Mouse (Mus musculus): ENCODE data around the gene Syn1.

Syn1 gene

DNA sequence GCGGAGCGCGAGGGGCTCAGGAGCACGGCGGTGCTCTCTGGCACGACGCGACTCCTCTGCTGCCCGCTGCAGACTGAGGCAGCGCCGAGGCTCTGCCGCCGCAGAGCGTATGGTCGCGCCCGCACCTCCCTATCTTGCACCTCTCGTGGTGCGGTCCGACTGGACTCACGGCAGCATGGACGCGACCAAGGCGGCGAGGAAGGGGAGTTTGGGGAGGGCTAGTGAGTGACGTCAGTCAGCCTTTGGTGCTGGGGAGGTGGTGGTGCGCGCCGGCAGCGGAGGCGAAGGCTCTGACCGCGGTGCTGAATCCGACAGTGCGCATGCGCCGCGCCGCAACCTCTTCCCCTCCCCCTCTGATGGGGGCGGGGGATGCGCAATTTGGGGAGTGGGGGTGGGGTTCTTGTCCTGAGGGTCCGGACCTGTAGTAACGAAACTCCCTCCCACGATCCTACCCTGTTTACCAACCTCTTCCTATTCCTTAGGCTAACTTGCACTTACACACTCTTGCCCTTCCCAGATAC lies at the start of gene Syn1:
Gene Syn1 (minus strand): TSS at position 161 of the 521 bp plus-strand sequence.
- peak; percentile 20 for DNase-seq (ENCODE audit: extremely low spot score, low read depth, low spot score)

DNA sequence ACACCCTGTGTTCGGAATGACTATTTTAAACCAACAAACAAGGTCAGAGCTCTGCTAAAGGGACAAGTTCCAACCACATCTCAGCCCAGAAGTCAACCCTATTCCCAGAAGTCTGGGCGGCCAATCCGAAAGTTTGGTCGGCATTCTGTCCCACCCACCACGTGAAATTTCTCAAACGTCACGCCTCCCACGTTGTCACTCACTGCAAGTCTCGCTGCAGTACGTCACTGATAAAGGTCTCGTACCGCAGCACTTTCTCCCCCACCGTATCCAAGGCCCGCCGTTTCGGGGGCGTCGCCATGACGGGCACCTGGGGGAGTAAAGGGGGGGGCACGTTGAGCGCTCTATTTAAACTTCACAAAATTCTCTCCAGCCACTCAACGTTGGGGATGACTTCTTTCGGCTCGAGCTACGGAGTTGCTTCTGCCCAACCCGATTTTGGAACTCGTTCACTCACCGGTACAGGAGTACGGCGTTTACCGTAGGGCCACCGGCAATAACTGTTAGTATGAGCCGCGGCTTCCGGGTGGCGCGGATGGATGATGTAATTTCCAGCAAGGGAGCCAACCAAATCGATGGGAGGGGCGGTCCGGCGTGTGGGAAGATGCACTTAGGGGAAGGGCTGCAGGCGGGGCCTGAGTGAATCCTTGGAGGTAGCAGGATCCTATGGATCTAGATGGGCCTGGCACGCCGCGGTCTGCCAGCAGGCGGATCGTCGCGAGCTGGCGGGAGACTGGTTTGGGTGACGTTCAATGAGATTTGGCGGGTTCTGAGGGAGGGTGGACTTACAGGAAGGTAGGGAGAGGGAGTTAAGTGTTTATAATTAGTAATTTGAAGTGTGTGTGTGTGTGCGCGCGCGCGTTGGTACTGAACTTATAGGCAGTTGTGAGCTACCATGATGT lies 40.9 kb upstream of the Syn1 start, which contains the start of gene Uxt:
Gene Uxt (minus strand): TSS at position 541 of the 902 bp plus-strand sequence.
- no peak for DNase-seq (ENCODE audit: extremely low spot score, low read depth, low spot score)

DNA sequence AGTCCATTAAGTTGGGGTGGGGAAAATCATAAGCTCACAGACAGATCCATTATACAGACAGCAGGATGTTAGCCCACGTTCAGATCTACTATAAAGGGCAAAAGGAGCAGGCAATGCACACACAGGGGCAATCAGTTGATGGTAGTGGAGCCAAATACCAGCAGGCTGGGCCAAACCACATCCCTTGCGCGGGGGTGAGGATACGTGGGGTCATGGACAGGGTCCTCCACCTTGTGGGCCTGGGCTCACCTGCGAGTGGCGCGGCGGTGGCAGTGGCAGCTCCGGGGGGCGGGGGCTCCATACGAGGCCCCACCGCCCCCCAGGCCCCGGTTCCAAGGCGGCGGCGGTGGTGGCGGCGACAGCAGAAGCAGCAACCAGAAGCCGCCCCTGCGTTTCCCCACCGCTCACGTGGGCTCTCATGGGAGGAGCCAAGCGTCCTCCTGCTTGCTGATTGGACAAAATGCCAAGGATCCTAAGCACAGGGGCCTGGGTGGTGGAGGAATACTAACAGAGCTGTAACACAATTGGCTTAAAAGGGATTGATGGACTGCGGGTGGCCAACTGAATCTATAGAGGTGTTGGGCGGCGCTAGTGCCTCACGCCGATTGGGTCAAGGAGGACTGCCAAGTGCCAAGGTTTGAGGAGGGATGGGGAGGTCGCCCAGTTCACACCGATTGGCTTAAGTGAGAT lies 29.5 kb upstream of the Syn1 start, which contains the start of gene Elk1:
Gene Elk1 (minus strand): TSS at position 418 of the 690 bp plus-strand sequence.
- DNase-seq (ENCODE audit: extremely low spot score, low read depth, low spot score): peak; percentile 73

DNA sequence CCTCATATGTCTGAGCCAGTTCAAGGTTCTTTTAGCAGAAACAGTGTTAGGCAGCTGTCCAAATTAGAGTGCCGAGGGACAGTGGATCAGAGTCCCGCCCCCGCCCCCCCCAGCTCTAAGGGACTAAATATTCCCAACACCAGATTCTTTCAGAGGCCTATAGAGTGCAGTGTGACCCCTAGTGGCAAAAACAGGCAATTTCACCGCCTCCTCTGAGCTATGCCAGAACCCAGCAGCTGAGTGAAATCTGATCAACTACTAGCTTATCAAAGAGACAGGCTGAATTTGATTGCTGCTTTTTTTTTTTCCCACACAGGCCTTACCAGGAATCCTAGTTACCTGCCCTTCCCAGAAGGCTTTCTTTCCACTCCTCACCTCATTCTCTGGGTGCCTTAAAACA lies 25.3 kb upstream of the Syn1 start:
- DNase-seq (ENCODE audit: extremely low spot score, low read depth, low spot score): no peak

DNA sequence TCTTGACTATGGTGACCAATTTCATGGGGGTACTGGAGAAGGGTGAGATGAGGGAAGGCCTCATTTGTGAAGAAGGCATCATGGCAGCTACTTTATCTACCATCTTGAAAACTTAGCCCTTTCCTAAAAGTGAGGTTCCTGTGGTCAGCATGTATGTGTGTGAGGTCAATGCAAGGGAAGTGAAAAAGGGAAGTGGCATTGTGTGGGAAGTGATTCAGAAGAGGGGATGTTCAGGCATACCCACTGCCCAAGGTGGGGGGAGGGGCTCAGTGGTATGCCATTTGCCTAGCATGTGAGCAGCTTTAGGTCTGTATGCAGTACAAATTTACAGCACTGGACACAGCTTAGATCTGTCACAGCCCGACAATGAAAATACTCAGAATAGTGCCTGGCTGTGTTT lies 11.2 kb upstream of the Syn1 start:
- no peak for DNase-seq (ENCODE audit: extremely low spot score, low read depth, low spot score)

DNA sequence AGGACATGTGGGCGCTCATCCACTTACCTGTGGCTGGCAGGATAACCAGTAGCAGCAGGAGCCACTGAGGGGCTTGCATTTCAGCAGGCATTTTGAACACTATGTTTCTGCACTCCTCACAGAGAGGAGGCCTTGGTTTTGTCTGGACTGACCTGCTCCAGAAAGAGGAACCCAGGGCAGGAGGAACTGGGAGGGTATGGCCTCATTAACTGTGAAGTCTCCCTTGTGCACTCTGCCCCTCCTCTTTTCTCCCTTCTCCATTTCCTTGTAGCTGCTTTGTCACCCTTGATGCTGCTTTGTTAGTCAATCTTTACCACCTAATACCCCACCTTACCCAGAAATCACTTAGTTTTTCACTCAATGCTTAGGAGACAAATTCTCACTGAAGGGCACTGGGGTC lies 10.6 kb upstream of the Syn1 start, which contains the start of gene Cfp:
Gene Cfp (minus strand): TSS at position 192 of the 400 bp plus-strand sequence.
- DNase-seq (ENCODE audit: extremely low spot score, low read depth, low spot score): no peak

DNA sequence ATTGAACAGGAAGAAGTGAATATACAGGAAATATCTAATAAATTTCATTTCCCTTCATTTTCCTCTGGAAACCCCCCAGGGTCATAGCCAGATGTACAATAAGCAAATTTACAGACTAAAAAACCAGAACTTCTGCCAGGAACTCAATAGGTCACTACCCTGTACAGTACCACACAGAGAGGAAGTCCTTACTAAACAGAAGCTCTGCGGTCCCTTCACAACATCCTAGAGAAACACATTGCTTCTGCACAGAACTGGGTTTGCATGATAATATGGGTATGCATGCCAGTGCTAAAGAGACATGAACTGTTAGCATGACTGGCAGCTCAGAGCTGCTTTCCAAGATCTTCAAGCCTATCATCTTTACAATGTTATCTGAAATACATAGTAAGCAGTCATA lies 9.1 kb upstream of the Syn1 start:
- DNase-seq (ENCODE audit: extremely low spot score, low read depth, low spot score): no peak

DNA sequence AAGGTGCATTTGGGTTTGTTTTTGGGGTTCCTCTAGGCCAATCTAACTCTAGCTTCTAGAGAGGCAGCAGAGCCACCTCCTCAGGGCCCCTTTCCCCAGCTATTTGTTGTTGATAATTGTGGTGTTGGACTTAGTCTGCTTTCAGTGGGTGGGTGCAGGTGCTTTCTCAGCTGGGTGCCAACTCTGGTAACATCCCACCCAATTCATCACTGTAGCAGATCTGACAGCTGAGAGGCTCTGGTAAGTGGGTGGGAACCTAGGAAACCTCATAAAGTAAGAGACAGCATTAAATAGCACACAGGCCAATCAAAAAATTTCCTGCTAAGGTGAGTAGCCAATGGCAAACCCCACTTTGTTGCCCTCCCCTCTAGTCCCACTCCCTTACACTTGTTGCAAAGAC lies 4.2 kb upstream of the Syn1 start:
- DNase-seq (ENCODE audit: extremely low spot score, low read depth, low spot score): no peak

DNA sequence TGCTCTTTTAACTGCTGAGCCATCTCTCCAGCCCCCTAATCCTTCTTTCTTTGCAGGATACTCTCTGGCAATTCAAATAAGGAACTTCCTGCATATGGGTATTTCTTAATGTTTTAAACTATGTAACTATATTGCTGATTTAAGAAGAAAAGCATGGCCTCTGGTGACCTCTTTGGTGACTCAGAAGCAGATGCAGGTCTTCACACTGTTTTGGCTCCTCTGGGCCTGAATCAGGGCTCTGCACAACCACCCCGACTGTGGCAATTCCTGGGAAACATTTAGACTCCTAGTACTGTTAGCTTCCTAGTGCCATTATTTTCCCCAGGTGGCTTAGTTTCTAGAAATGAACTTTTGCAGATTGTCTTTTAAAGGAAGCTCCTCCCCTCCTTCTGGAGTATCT lies 2.7 kb upstream of the Syn1 start:
- DNase-seq (ENCODE audit: extremely low spot score, low read depth, low spot score): no peak

DNA sequence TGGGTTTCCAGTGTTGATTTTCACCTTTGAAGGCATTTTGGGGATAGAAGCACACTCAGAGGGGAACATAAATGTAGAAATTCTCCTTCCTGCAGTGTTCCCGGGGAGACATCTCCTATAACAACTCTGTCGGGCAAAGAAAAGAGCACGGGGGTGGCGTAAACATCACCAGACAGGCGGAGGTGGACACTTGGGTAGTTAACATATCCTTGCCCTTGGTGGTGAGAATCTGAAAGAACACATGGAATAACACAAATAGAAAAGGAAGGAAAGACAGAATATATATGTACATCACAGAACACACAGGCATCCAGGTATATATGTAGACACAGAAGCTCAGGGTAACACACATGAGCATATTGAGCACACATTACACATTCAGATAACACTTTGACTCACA lies 562 bp upstream of the Syn1 start:
- no peak for DNase-seq (ENCODE audit: extremely low spot score, low read depth, low spot score)

DNA sequence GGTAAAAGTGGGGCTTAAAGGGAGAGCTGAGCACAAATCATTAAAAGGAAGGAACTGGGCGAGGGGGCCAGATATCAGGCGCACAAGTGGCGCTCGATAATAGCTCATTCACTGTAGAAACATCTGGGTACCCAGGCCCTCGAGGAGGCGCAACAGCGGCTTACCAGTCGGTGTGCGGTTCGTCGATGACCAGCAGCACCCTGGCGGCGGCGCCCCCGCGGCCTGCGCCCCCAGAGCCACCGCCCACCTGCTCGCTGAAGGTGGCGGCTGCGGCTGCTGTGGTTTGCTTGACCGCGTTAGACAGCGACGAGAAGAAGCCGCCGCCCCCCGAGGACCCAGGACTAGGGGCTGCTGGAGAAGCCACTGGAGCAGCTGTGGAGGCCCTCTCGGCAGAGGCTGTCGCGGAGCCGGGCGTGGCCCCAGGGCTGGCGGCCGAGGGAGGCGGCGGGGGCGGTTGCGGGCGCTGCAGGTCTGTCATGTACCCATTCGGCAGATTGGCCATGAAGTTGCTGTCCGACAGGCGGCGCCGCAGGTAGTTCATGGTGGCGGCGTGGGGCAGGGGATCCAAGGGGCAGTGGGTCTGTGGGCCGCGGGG lies 458 bp downstream of the Syn1 start:
- DNase-seq (ENCODE audit: extremely low spot score, low read depth, low spot score): no peak

DNA sequence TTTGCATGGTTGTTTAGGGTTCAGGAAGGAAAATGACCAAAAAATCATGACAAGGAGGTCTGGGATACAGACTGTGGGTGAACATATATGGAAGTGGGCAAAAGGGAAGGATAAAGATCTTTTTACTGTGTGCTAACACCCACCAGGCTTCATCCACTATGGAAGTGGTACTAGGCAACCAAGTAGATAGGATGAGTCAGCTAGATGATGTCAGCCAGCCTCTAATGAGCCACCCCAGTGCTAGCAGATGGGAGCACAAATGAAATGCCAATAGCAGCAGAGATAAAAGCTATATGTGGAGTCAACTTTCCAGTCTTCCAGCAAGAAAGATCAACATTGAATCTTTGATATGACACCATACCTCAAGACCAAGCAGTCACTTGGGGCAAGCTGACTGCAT lies 5.7 kb downstream of the Syn1 start:
- DNase-seq (ENCODE audit: extremely low spot score, low read depth, low spot score): no peak

DNA sequence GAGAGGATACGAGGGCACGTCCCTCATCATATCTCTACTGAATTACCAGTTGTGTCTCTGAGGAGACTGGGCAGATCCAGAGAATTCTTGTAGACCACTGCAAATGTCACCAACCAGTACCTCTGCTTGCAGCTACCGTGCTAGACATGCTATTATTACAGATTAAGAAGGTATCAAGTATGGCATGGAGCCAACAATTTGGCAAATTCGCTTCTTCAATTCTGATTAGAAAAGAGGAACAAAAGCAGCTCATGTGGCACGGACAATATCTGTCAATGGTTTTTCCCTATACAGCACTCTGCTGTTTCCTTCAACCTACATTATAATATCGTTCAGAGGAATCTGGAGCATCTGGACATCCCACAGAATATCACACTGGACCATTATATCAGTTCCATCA lies 7.1 kb downstream of the Syn1 start:
- DNase-seq (ENCODE audit: extremely low spot score, low read depth, low spot score): no peak

DNA sequence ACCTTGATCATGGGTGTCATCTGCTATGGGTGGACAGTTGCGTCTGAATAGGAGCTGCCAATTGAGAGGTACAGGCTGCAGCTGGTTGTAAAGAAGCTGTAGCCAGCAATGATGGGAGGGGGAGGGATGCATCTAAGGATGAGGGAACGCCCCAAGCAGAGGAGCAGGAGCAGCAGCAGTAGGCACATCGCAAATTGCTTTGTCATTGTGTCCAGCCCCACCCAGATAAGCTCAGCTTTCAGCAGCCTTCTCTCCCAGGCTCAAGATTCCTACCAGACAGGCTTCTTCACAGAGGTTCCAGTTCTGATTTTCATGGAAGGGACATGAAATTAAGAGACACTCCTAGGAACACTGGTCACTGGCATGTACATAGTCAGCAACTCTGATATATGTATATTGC lies 10.7 kb downstream of the Syn1 start:
- no peak for DNase-seq (ENCODE audit: extremely low spot score, low read depth, low spot score)

DNA sequence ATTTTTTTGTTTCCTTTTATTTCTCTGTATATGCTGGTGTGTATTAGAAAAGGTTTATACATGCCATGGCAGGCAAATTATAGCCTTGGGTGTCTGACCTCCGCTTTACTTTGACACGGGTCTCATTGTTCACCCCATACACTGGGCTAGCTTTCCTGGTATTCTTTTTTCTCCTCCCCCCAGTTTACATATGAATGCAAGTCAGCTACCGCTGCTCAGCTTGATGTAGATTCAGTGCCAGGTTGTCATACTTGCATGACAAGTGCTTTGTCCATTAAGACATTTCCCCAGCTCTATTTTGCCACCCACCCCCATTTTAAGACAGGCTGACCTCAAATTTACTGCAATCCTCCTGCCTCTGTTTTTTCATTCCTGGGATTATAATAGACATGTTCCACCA lies 45.6 kb downstream of the Syn1 start:
- DNase-seq (ENCODE audit: extremely low spot score, low read depth, low spot score): no peak

DNA sequence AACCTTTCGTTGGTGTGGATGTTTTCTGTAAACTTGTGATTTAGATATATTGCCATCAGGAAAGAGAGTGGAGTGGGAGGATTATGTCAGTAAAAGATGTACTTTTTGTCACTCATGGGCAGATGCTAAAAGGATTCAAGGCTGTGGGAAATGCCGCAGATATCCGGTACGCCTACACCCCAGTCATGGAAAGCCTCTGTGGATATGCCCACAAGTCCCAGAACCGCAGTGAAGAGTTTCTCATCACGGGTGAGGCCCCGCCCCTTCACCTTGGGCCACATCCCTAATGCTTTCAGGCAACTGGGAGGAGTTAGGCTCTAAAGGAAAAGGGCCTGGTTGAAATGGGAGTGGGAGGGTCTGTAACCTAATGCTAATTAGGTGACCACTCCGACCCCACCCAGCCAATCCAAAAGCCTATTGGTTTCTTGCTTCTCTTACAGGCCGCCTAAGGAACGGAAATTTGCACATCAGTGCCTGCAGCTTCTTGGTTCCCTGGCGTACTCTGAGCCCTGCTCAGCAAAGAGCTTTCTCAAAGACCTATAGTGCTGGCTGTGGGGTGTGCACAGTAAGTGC lies 47.8 kb downstream of the Syn1 start:
- DNase-seq (ENCODE audit: extremely low spot score, low read depth, low spot score): no peak

DNA sequence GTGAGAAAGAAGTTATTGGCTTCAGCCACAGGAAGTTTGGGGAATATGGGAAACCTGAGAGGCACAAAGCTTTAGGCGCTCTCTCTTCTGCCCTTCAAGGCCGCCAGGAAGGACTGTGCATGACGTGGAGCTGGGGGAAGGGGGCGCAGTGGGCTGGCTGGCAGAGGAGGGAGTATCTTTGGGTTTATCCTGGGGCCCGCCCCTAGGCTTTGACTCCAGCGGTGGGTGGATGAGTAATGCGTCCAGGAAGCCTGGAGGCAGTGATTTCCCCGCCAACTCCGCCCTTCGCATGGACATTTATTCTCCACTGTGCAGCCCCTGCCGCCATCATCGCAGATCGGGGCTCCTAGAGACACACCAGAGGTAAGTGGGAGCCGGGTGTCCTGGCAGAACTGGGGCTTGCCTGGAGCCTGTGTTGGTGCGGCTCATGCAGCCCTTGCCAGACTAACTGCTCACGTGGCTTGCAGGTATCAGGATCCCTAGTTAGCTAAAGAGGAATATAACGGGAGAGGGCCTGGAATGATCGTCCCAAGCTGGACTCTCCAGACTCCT lies 50.8 kb downstream of the Syn1 start, which contains the start of gene Timp1:
Gene Timp1 (plus strand): TSS at position 205 of the 552 bp plus-strand sequence.
- DNase-seq (ENCODE audit: extremely low spot score, low read depth, low spot score): no peak

DNA sequence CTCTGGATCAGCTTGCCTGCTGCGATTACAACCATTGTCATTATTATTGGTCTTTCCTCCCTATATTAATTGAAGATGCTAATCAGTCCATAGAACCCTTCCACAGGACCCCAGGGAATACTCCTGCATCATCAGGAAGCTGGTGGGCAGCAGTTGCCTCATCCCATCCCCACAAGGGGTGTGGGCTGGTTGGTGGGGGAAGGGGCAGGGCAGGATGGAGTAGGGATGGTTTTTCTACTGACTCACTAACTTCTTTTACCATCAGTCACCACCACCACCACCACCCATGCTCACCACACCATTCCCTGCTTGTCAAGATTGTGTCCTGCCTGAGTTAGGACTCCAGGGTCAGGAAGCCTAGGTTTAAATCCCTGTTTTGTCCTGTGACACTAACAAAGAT lies 51.6 kb downstream of the Syn1 start:
- DNase-seq (ENCODE audit: extremely low spot score, low read depth, low spot score): no peak

DNA sequence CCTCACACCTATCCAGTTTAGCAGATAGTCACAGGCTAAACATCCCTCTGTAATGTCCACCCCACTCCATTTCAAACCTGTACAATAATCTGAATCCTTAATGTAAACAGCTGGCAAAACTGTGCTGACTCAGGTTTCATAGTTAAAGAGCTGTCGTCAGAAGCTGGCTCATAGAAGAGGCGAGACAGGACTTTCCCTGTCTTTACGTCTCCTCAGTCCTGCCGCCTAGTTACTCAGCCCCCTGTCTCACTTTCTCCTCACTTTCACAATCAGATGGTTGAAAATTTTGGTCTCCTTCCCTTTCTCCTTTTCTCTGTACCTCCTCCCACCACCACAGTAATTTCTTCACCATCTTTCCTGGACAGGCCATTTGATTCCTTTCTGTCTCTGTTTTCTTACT lies 52.7 kb downstream of the Syn1 start:
- no peak for DNase-seq (ENCODE audit: extremely low spot score, low read depth, low spot score)

DNA sequence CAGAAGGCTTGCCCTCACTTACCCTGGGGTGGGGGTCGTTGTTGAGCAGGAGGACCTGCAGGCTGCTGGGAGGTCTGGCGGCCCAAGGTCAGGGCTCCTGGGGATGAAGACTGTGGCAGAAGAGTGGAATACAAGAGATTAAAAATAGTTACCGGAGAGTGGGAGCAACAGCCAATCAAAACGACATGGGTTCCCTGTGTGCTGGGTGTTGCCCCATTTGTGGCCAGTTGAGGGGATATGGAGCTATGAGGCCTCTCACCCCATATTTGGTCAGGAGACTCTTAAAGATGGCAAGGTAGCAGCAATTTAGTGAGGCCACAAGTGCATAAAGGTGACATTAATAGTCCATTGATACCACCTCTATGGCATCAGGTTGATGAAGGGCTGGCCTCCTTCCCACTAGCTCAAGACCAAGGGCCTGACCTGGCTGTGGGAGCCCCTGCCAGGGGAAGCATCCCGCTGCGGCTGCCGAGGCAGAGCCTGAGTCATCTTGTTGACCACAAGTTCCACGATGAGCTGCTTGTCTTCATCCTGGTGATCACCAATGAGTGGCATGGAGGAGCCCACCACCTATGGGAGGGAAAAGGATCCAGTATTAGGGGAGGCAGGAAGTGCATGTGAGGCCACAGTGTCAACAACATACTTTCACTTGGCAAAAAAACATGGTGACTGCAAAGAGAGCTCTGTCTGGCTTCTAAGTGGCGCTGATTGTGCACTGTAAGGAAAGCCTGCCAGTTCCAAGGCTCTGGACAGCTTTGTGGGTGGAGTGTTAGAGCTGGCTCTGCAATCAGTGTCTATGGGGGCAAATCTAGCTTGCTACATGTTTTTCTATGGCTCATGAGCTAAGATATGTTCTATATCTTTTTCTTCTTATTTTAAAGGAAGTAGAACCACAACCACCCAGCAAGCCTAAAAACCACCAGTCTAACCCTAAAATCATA lies 57.4 kb downstream of the Syn1 start:
- DNase-seq (ENCODE audit: extremely low spot score, low read depth, low spot score): no peak

All from hindlimb bud, embryonic 11.5 days (tissue).